Mouse (Mus musculus) limb, embryonic 12.5 days (tissue): ENCODE results near the gene Pold1. TPM values are rescaled to one million over a fixed set of nuclear protein-coding genes. Genes with fewer than 3 reads are reported as not detected.

Source experiments
- ATAC-seq: fragments of 200-750 bp; cut with Nextera tagmentation; 2 replicates; pipeline ENCODE4 v1.8.0; 2017; ENCODE audit warnings: low read depth, moderate TSS enrichment; ENCODE audit not compliant: insufficient number of reproducible peaks, insufficient read depth, low FRiP score, low TSS enrichment
- H3K27ac ChIP-seq: fragments of 300-500 bp; sonication (generic); 2 replicates; pipeline ENCODE4 v1.5.1; 2016; ENCODE audit warnings: mild to moderate bottlenecking, moderate library complexity
- H3K27me3 ChIP-seq: fragments of 300-500 bp; sonication (generic); 2 replicates; pipeline ENCODE4 v1.6.1; 2016; ENCODE audit warnings: mild to moderate bottlenecking, moderate library complexity
- H3K36me3 ChIP-seq: fragments of 300-500 bp; sonication (generic); 2 replicates; pipeline ENCODE4 v1.6.1; 2016; ENCODE audit warnings: mild to moderate bottlenecking, moderate library complexity
- H3K4me1 ChIP-seq: fragments of 300-500 bp; sonication (generic); replicated peaks from 2 replicates; pipeline ENCODE4 v1.6.1; 2016
- H3K4me2 ChIP-seq: fragments of 300-500 bp; sonication (generic); 2 replicates; pipeline ENCODE4 v1.6.1; 2016; ENCODE audit warnings: mild to moderate bottlenecking, moderate library complexity
- H3K4me3 ChIP-seq: fragments of 300-500 bp; sonication (generic); replicated peaks from 2 replicates; pipeline ENCODE4 v1.5.1; 2016; ENCODE audit warnings: mild to moderate bottlenecking
- H3K9ac ChIP-seq: fragments of 300-500 bp; sonication (generic); replicated peaks from 2 replicates; pipeline ENCODE4 v1.6.1; 2016; ENCODE audit warnings: mild to moderate bottlenecking, moderate library complexity
- H3K9me3 ChIP-seq: fragments of 300-500 bp; sonication (generic); 2 replicates; pipeline ENCODE4 v1.6.1; 2016; ENCODE audit warnings: mild to moderate bottlenecking, moderate library complexity
- WGBS: fragments of 180-500 bp; shearing (Covaris S2); methylation state at CpG from one replicate; pipeline ENCODE4 v1.1.7; 2016; 5-methylcytosine and 5-hydroxymethylcytosine counted together
- polyA plus RNA-seq: library from polyadenylated mRNA; unstranded; fragments of >200 nt; fragmentation: Nextera tagmentation; extraction: Ambion mirVana; gene quantifications from 2 replicates; pipeline ENCODE4 v1.2.1, GENCODE M21; 2016

Gene Pold1
- polyA plus RNA-seq, 1 experiment from 2014 or later: 132 TPM

GRCm38 (mm10) chr7:44560435-44561400 is 12.1 kb upstream of the Pold1 start:
- peak; percentile 59; the same call in 1 of the 2 replicates for ATAC-seq
- Histone ChIP-seq H3K27ac (no peak overlapping the region), H3K4me3 (no peak overlapping the region), H3K4me2 (no peak overlapping the region), H3K27me3 (no peaks in the 10 kb centered on the region; the same call in 1 of the 2 replicates), H3K9ac (no peak overlapping the region), H3K9me3 (no peaks in the 10 kb centered on the region), H3K36me3 (no peaks in the 10 kb centered on the region), H3K4me1 (no peaks in the 10 kb centered on the region)
- WGBS: 54% methylated on average over 18 of the region's 18 CpGs

GRCm38 (mm10) chr7:44557629-44558028 is 9.0 kb upstream of the Pold1 start:
- no peaks in the 10 kb centered on the region for H3K9me3 ChIP-seq

GRCm38 (mm10) chr7:44553826-44554225 is 5.2 kb upstream of the Pold1 start, which contains the start of gene Nr1h2:
TSS of gene Nr1h2 (minus strand) at chr7:44553951.
- ATAC-seq: 0 out of 2 replicates have a peak, but pooled peaks have one; percentile 56
- Histone ChIP-seq H3K4me1 (0 out of 2 replicates have a peak, but pooled peaks cover 10% of the 10 kb centered on the region), H3K36me3 (peaks cover 32% of the 10 kb centered on the region), H3K27ac (peak within 1 kb of the TSS; percentile 97), H3K9ac (peak within 1 kb of the TSS; percentile 65), H3K9me3 (no peaks in the 10 kb centered on the region), H3K27me3 (no peaks in the 10 kb centered on the region), H3K4me3 (peak within 1 kb of the TSS; percentile 84), H3K4me2 (peak within 1 kb of the TSS; percentile 63)
- WGBS: under 1% methylated on average over 22 of the region's 22 CpGs

More at GRCm38 (mm10) chr7:44557629-44558028, 9.0 kb upstream of the Pold1 start:
- no peak overlapping the region for H3K27ac ChIP-seq
- no peak overlapping the region for H3K4me2 ChIP-seq
- H3K36me3 ChIP-seq: no peaks in the 10 kb centered on the region
- ATAC-seq: no peak
- no peaks in the 10 kb centered on the region for H3K27me3 ChIP-seq
- 0 out of 2 replicates have a peak, but pooled peaks cover 6% of the 10 kb centered on the region for H3K4me1 ChIP-seq
- WGBS: 68% methylated on average over 2 of the region's 2 CpGs
- no peak overlapping the region for H3K4me3 ChIP-seq
- H3K9ac ChIP-seq: no peak overlapping the region

GRCm38 (mm10) chr7:44553196-44553764 is 4.6 kb upstream of the Pold1 start:
- 1% methylated on average over 31 of the region's 32 CpGs for WGBS
- Histone ChIP-seq H3K4me3 (peak overlapping the region; percentile 84), H3K36me3 (peaks cover 32% of the 10 kb centered on the region), H3K9ac (peak overlapping the region; percentile 65), H3K27me3 (no peaks in the 10 kb centered on the region), H3K4me1 (0 out of 2 replicates have a peak, but pooled peaks cover 10% of the 10 kb centered on the region), H3K9me3 (no peaks in the 10 kb centered on the region), H3K27ac (peak overlapping the region; percentile 97), H3K4me2 (peak overlapping the region; percentile 63)
- ATAC-seq: peak; percentile 61

GRCm38 (mm10) chr7:44552141-44552908 is 3.7 kb upstream of the Pold1 start:
- 0 out of 2 replicates have a peak overlapping the region, but pooled peaks have one; percentile 97 for H3K27ac ChIP-seq

GRCm38 (mm10) chr7:44551731-44552130 is 3.1 kb upstream of the Pold1 start:
- Histone ChIP-seq H3K4me1 (peaks cover 22% of the 10 kb centered on the region), H3K27ac (no peak overlapping the region), H3K4me2 (no peak overlapping the region), H3K4me3 (0 out of 2 replicates have a peak overlapping the region, but pooled peaks have one; percentile 84), H3K9me3 (peaks cover under 1% of the 10 kb centered on the region; the same call in 1 of the 2 replicates), H3K36me3 (peaks cover 33% of the 10 kb centered on the region), H3K27me3 (no peaks in the 10 kb centered on the region), H3K9ac (no peak overlapping the region)
- ATAC-seq: no peak
- WGBS: 82% methylated on average over 22 of the region's 22 CpGs

More at GRCm38 (mm10) chr7:44552141-44552908, 3.7 kb upstream of the Pold1 start:
- H3K27me3 ChIP-seq: no peaks in the 10 kb centered on the region
- 90% methylated on average over 31 of the region's 31 CpGs for WGBS
- peak overlapping the region; percentile 84 for H3K4me3 ChIP-seq
- H3K9me3 ChIP-seq: no peaks in the 10 kb centered on the region
- H3K36me3 ChIP-seq: peaks cover 32% of the 10 kb centered on the region
- peak overlapping the region; percentile 63 for H3K4me2 ChIP-seq
- no peak for ATAC-seq
- H3K4me1 ChIP-seq: peaks cover 18% of the 10 kb centered on the region
- no peak overlapping the region for H3K9ac ChIP-seq

- ATAC-seq: no peak
- H3K9me3 ChIP-seq: peaks cover 5% of the 10 kb centered on the region; the same call in 1 of the 2 replicates
- no peak overlapping the region for H3K9ac ChIP-seq
- H3K27ac ChIP-seq: no peak overlapping the region
- H3K4me2 ChIP-seq: no peak overlapping the region
- H3K36me3 ChIP-seq: peaks cover 37% of the 10 kb centered on the region
- H3K4me3 ChIP-seq: no peak overlapping the region
- 92% methylated on average over 21 of the region's 21 CpGs for WGBS
- no peaks in the 10 kb centered on the region for H3K27me3 ChIP-seq
- H3K4me1 ChIP-seq: peaks cover 22% of the 10 kb centered on the region
These were observed 2.7 kb upstream of the Pold1 start for GRCm38 (mm10) chr7:44551301-44551700.

DNA sequence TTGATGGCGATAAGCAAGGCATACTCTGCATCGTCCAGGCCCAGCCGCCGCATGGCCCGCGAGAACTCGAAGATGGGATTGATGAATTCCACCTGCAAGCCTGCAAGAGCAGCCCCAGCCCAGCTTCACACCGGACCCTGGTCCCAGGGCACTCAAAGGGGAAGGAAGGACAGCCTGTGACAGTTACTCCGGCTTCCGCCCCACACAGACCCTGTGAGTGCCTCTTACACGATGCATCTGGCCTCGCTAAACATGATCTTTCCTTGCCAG is 1.7 kb upstream of the Pold1 start:
- Histone ChIP-seq H3K9me3 (peaks cover 8% of the 10 kb centered on the region; the same call in 1 of the 2 replicates), H3K27me3 (no peaks in the 10 kb centered on the region), H3K9ac (no peak overlapping the region), H3K4me1 (peaks cover 22% of the 10 kb centered on the region), H3K4me2 (no peak overlapping the region), H3K27ac (no peak overlapping the region), H3K4me3 (no peak overlapping the region), H3K36me3 (peaks cover 42% of the 10 kb centered on the region)
- ATAC-seq: no peak
- WGBS: 97% methylated on average over 12 of the region's 12 CpGs

DNA sequence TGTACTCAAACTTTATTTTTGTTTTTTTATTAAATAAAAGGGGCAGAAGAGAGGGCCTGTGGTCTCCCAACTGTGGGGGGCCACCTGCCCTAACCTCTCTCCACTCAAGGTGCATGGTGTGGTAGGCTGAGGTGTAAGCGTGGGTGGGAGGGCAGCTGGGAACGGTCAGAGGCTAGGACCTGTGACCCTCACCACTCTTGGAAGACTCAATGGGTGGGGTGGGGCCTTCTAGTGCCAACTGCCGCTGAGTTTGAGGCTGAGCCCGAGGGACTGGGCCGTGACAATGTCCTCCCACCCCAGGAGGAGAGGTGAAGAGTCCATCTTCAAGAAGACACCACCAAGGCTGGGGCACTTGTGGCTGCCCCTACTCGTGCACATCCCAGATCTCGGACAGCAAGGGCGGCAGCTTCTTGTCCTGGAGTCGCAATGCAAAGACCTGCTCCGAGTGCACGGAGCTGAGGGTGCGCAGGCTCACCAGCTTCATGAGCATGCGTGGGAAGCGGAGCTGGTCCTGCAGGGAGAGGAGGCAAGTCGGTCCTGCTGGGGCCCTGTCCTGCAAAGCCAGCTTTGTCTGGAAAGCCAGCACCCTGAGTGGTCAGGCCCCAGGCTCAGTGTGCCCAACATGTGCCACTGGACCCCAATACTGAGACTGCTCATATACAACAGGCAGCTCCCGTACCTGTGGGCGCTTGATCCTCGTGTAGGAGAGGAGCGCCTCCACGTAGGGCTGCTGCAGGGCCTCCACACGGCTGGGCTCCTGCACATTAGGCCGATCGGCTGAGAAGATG is 1.2 kb upstream of the Pold1 start:
- peaks cover 22% of the 10 kb centered on the region for H3K4me1 ChIP-seq
- H3K4me2 ChIP-seq: no peak overlapping the region
- H3K36me3 ChIP-seq: peaks cover 42% of the 10 kb centered on the region
- no peak overlapping the region for H3K9ac ChIP-seq
- ATAC-seq: no peak
- H3K4me3 ChIP-seq: no peak overlapping the region
- H3K27me3 ChIP-seq: no peaks in the 10 kb centered on the region
- no peak overlapping the region for H3K27ac ChIP-seq
- WGBS: 93% methylated on average over 23 of the region's 23 CpGs
- H3K9me3 ChIP-seq: peaks cover 8% of the 10 kb centered on the region; the same call in 1 of the 2 replicates

DNA sequence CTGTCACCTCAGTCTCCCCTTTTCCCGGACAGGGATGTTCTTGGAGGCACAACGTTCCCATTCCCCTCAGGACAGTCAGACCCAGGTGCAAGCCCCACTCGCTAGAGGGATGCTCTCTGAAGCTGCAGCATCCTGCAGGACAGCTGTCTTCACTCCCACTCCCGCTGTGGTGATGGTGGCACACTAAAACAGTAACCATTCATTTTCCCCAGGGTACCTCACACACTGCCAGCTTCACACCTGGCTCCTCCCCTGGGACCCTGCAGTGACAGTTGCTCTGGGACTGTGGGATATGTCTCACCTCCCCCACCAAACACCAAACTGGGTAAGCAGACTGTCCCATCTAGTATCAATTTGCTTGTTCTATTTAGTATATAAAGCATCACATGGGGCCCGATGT is 924 bp downstream of the Pold1 start:
- ATAC-seq: no peak
- Histone ChIP-seq H3K36me3 (peaks cover 48% of the 10 kb centered on the region), H3K27ac (no peak overlapping the region)

More for the DNA sequence above, 924 bp downstream of the Pold1 start:
- H3K9me3 ChIP-seq: peaks cover 8% of the 10 kb centered on the region; the same call in 1 of the 2 replicates
- 24% methylated on average over 5 of the region's 5 CpGs for WGBS
- peaks cover 17% of the 10 kb centered on the region for H3K4me1 ChIP-seq
- H3K27me3 ChIP-seq: no peaks in the 10 kb centered on the region
- peak overlapping the region; percentile 68 for H3K9ac ChIP-seq
- H3K4me3 ChIP-seq: peak overlapping the region; percentile 68
- H3K4me2 ChIP-seq: peak overlapping the region; percentile 76
